Mouse (Mus musculus): Measurements from ENCODE around the gene Rpia.

- TF ChIP-seq CTCF (IDR thresholded peaks at IDR 0.05; ENCODE audit: extremely low read depth, insufficient read depth, low read length) (no peak), POLR2A (IDR thresholded peaks at IDR 0.05; ENCODE audit: extremely low read depth, insufficient read depth, low read length) (no peak)
Observed at GRCm38 (mm10) chr6:70764551-70764950, 27.5 kb downstream of the Rpia start.
